Mouse (Mus musculus): Measurements from ENCODE around the gene Cx3cr1. TPM values are rescaled to one million over a fixed set of nuclear protein-coding genes. Genes with fewer than 3 reads are reported as not detected.

Cx3cr1 gene
- polyA plus RNA-seq, 1 experiment from 2014 or later = 3.5 TPM

DNA sequence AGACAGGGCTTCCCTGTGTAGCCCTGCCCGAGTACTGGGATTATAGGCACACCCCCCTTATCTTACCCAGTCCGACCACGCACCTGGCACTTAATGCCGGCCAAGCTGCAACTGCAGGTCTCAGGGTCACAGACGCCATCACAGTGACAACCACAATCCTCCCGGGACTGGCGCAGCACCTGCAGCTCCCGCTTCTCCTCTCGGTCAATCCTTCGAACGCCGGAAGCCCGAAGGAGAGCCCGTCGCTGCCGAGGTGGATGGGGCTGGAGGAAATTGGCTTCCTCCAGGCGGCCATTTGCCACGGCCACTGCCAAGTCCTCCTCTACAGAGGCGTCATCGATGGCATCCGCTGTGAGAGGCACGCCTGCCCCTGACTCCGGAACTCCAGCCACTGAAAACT lies 96.4 kb downstream of the Cx3cr1 start:
- ATAC-seq (ENCODE audit: low read depth) (no peak), DNase-seq (no peak)
- Histone ChIP-seq H3K27ac (no peak overlapping the region), H3K4me2 (no peak overlapping the region), H3K9ac (no peak overlapping the region), H3K9me3 (replicated peaks) (no peaks in the 10 kb centered on the region), H3K36me3 (peaks cover 23% of the 10 kb centered on the region), H3K4me3 (replicated peaks) (no peak overlapping the region), H3K4me1 (replicated peaks) (peaks cover 25% of the 10 kb centered on the region), H3K27me3 (no peaks in the 10 kb centered on the region)
- 82% methylated on average over 23 of the region's 23 CpGs for WGBS (ENCODE audit: insufficient replicate concordance)

DNA sequence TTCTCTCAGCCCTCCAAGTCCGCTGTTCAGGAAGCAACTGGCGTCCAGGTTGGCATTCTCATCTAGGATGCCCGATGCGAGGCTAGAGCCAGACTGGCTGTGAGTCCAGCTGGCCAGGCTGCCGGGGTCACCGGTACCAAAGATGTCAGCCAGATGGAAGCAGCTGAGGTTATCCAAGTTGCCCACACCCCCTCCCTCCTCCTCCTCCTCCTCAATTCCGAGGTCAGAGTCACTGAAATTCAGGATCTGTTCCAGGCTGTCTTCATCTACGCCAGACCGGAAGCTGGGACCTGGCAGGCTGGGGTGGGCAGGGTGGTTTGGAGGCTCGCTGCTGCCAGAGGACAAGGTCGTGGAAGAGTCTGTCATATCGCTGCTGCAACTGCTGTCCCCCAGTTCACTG lies 97.1 kb downstream of the Cx3cr1 start:
- H3K9ac ChIP-seq = no peak overlapping the region
- H3K4me2 ChIP-seq = no peak overlapping the region
- peaks cover 18% of the 10 kb centered on the region for H3K4me1 ChIP-seq (replicated peaks)
- H3K9me3 ChIP-seq (replicated peaks) = no peaks in the 10 kb centered on the region
- 83% methylated on average over 12 of the region's 12 CpGs for WGBS (ENCODE audit: insufficient replicate concordance)
- DNase-seq (no peak), ATAC-seq (ENCODE audit: low read depth) (no peak)
- peaks cover 23% of the 10 kb centered on the region for H3K36me3 ChIP-seq
- H3K4me3 ChIP-seq (replicated peaks) = no peak overlapping the region
- H3K27ac ChIP-seq = no peak overlapping the region
- no peaks in the 10 kb centered on the region for H3K27me3 ChIP-seq

DNA sequence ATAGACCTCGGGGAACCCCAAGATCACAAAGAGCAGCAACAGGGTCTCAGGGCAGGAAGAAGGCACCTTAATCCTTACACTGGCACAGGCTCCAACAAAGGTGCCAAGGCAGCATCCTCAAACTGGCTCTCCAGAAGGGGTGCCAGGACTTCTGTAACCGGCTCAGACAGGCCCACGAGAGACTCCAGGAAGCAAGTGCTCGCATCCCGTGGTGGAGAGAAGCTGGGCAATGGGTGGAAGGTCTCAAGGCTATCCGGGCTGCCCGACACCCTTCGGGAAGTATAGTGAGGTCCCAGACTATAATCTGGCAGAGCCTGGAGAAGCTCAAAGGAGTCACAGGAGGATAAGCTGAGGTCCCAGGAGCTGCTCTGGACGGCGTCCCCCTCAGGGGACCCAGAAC lies 97.5 kb downstream of the Cx3cr1 start:
- Histone ChIP-seq H3K4me2 (no peak overlapping the region), H3K27ac (no peak overlapping the region), H3K36me3 (peaks cover 23% of the 10 kb centered on the region), H3K9ac (no peak overlapping the region), H3K4me3 (replicated peaks) (no peak overlapping the region), H3K27me3 (no peaks in the 10 kb centered on the region), H3K4me1 (replicated peaks) (peaks cover 14% of the 10 kb centered on the region), H3K9me3 (replicated peaks) (no peaks in the 10 kb centered on the region)
- WGBS (ENCODE audit: insufficient replicate concordance) = 80% methylated on average over 10 of the region's 10 CpGs
- ATAC-seq (ENCODE audit: low read depth) = no peak
- no peak for DNase-seq

DNA sequence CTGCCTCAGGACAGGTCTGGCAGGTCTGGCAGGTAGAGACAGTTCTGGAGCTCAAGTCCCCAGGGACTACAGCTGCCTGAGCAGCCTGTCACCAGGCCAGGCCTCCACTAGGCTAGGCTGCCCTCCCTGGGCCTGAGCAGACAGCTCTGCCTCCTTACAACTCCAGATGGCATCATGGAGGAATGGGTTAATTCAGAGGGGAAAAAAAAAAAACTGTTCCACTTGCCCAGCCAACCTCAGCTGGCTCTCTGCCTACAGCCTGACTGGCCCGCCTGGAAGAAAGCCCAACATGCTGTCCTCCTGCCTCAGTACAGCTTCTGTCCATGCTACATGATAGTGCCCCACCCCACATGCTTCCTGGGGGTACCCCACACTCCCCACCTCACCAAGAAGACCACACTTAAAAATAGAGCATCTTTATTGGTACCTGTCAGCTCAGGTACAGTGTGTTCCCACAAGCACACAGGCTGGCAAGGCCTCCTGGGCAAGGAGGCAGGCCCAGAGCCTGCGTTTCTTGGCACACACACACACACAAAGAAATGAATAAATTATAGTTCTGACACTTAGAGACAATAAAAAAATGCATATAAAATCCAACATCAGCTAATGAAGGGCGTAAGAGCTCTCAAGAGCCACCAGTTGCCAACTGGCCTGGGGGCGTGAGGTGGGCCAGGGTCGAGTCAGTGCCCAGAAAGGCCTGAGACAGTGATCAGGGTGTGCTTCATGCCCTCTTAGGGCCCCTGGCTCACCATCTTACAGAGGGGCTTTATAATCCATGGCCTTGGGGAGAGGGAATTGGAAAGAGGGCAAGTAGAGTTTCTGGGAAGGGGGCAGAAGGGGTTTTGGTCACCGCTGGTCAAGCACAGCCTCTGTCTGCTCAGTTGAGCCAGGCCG lies 98.7 kb downstream of the Cx3cr1 start:
- DNase-seq (no peak), ATAC-seq (ENCODE audit: low read depth) (no peak)
- Histone ChIP-seq H3K36me3 (peaks cover 23% of the 10 kb centered on the region), H3K9me3 (replicated peaks) (no peaks in the 10 kb centered on the region), H3K27me3 (no peaks in the 10 kb centered on the region), H3K4me2 (no peak overlapping the region), H3K9ac (no peak overlapping the region), H3K4me1 (replicated peaks) (peaks cover 4% of the 10 kb centered on the region; the same call in 1 of the 2 replicates), H3K27ac (no peak overlapping the region), H3K4me3 (replicated peaks) (no peak overlapping the region)
- WGBS (ENCODE audit: insufficient replicate concordance) = 76% methylated on average over 7 of the region's 7 CpGs

DNA sequence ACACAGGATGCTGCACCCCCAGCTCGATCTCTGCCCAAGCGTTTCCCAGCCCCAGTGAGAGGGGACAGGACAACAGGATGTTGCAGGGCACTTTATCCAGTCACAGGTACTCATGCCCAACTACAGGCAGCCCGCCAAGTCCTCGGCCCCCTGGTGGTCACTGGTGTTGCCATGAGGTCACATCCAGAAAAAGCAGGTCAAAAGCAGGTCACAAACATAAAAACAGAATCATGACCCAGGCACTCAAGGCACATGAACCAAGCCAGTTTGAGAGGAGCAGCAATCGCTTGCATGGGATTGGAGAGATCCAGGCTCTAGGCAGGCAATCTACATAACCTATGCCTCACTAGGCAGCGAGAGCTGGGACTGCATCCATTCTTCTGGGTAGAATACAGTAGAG lies 99.5 kb downstream of the Cx3cr1 start:
- Histone ChIP-seq H3K36me3 (peaks cover 23% of the 10 kb centered on the region), H3K4me1 (replicated peaks) (peaks cover 4% of the 10 kb centered on the region; the same call in 1 of the 2 replicates), H3K4me3 (replicated peaks) (no peak overlapping the region), H3K27me3 (no peaks in the 10 kb centered on the region), H3K4me2 (no peak overlapping the region), H3K9me3 (replicated peaks) (no peaks in the 10 kb centered on the region), H3K27ac (no peak overlapping the region), H3K9ac (no peak overlapping the region)
- ATAC-seq (ENCODE audit: low read depth) = no peak
- 40% methylated on average over 6 of the region's 6 CpGs for WGBS (ENCODE audit: insufficient replicate concordance)
- no peak for DNase-seq

- Histone ChIP-seq H3K4me1 (replicated peaks) (peaks cover 5% of the 10 kb centered on the region), H3K4me3 (replicated peaks) (no peak overlapping the region), H3K36me3 (peaks cover 23% of the 10 kb centered on the region), H3K27me3 (no peaks in the 10 kb centered on the region), H3K27ac (no peak overlapping the region), H3K9ac (no peak overlapping the region), H3K4me2 (no peak overlapping the region), H3K9me3 (replicated peaks) (no peaks in the 10 kb centered on the region)
- DNase-seq (no peak), ATAC-seq (ENCODE audit: low read depth) (no peak)
- WGBS (ENCODE audit: insufficient replicate concordance) = 69% methylated on average over 7 of the region's 7 CpGs
These were observed 99.9 kb downstream of the Cx3cr1 start for GRCm38 (mm10) chr9:119969811-119970210.

DNA sequence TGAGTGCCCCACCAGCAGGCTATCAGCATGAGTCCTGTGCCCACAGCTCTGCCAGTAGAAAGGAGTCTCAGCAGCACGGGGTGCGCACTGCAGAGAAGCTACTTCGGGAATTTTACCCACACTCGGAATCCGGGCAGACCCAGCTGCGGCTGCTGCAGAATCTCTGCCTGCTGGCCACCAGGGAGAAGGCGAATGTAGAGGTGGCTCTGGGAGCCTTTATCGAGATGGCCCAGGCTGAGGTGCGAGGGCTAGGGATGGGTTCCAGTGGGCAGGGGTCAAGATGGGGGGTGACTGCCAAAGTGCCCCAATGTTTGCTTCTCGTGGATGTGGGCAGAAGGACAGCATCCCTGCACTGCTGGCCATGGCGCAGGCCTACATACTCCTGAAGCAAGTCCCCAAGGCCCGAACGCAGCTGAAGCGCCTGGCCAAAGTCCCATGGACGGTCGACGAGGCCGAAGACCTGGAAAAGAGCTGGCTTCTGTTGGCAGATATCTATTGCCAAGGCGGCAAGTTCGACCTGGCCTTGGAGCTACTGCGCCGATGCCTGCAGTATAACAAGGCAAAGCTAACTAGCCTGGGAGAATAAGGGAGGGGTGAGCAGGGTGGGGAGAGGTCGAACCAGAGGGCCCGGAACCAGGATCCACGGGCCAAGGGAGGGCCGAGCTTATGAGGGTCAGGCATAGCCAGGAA lies 103.3 kb downstream of the Cx3cr1 start:
- DNase-seq (no peak), ATAC-seq (ENCODE audit: low read depth) (no peak)
- Histone ChIP-seq H3K27ac (no peak overlapping the region), H3K4me2 (no peak overlapping the region), H3K36me3 (no peaks in the 10 kb centered on the region), H3K4me3 (replicated peaks) (no peak overlapping the region), H3K9ac (no peak overlapping the region), H3K9me3 (replicated peaks) (no peaks in the 10 kb centered on the region), H3K4me1 (replicated peaks) (peaks cover 21% of the 10 kb centered on the region), H3K27me3 (no peaks in the 10 kb centered on the region)
- WGBS (ENCODE audit: insufficient replicate concordance) = 83% methylated on average over 26 of the region's 26 CpGs

- Histone ChIP-seq H3K4me2 (no peak overlapping the region), H3K27me3 (no peaks in the 10 kb centered on the region), H3K9ac (no peak overlapping the region), H3K4me3 (replicated peaks) (no peak overlapping the region), H3K27ac (no peak overlapping the region), H3K4me1 (replicated peaks) (peaks cover 21% of the 10 kb centered on the region), H3K36me3 (no peaks in the 10 kb centered on the region), H3K9me3 (replicated peaks) (no peaks in the 10 kb centered on the region)
- WGBS (ENCODE audit: insufficient replicate concordance) = 49% methylated on average over 3 of the region's 3 CpGs
- ATAC-seq (ENCODE audit: low read depth) (no peak), DNase-seq (no peak)
These were observed 104.5 kb downstream of the Cx3cr1 start for GRCm38 (mm10) chr9:119965186-119965585.

- DNase-seq = no peak
- 48% methylated on average over 3 of the region's 3 CpGs for WGBS (ENCODE audit: insufficient replicate concordance)
- Histone ChIP-seq H3K4me3 (replicated peaks) (no peak overlapping the region), H3K9me3 (replicated peaks) (no peaks in the 10 kb centered on the region), H3K27me3 (no peaks in the 10 kb centered on the region), H3K36me3 (no peaks in the 10 kb centered on the region), H3K4me1 (replicated peaks) (peaks cover 21% of the 10 kb centered on the region), H3K27ac (no peak overlapping the region; the same call in 1 of the 2 replicates), H3K4me2 (no peak overlapping the region), H3K9ac (no peak overlapping the region)
- ATAC-seq (ENCODE audit: low read depth) = peak; percentile 42
These were observed 105.5 kb downstream of the Cx3cr1 start for GRCm38 (mm10) chr9:119964206-119964605.

DNA sequence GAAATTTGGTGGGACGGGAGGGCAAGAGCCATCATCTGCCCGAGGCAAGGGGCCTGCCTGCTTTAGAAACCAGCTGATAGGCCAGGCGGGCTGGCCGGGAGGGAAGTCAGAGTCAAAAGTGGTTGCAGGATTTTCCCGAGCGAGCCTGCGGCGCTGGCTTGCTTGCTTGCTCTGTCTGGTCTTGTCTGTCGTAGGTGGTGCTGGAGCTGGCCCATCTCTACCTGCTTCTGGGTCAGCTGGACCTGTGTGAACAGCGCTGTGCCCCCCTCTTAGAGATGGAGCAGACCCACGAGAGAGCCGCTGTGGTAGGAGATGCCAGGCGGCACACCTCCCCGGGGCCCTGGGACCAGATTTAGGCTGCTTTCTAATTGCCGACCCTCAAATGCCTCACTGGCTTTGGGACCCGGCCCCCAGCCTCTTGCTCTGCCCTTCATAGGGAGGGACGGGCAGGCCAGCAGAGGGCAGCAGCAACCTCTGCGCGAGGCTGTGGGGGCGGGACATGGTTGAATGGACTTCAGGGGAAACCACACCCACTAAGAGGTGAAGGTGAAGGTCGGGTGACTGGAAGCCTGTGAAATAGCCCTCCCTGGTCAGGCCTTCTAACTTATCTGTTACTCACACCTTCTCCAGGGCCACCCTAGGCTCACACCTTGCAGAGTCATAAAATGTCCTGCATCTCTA lies 106.6 kb downstream of the Cx3cr1 start:
- H3K27ac ChIP-seq = no peak overlapping the region
- WGBS (ENCODE audit: insufficient replicate concordance) = 11% methylated on average over 21 of the region's 21 CpGs
- peak; percentile 78 for ATAC-seq (ENCODE audit: low read depth)

GRCm38 (mm10) chr9:119962216-119962615 lies 107.5 kb downstream of the Cx3cr1 start:
- H3K9ac ChIP-seq = no peak overlapping the region
- DNase-seq (no peak), ATAC-seq (ENCODE audit: low read depth) (no peak)
- H3K4me3 ChIP-seq (replicated peaks) = no peak overlapping the region
- WGBS (ENCODE audit: insufficient replicate concordance) = 57% methylated on average over 4 of the region's 4 CpGs
- no peaks in the 10 kb centered on the region for H3K9me3 ChIP-seq (replicated peaks)
- H3K36me3 ChIP-seq = no peaks in the 10 kb centered on the region
- H3K4me1 ChIP-seq (replicated peaks) = peaks cover 21% of the 10 kb centered on the region
- no peak overlapping the region for H3K4me2 ChIP-seq
- no peaks in the 10 kb centered on the region for H3K27me3 ChIP-seq
- H3K27ac ChIP-seq = no peak overlapping the region

More for the DNA sequence above, 106.6 kb downstream of the Cx3cr1 start:
- Histone ChIP-seq H3K4me1 (replicated peaks) (peaks cover 21% of the 10 kb centered on the region), H3K9ac (peak overlapping the region; percentile 15; the same call in 1 of the 2 replicates), H3K36me3 (no peaks in the 10 kb centered on the region), H3K27me3 (no peaks in the 10 kb centered on the region), H3K4me3 (replicated peaks) (peak overlapping the region; percentile 11), H3K9me3 (replicated peaks) (no peaks in the 10 kb centered on the region), H3K4me2 (peak overlapping the region; percentile 34)
- DNase-seq = peak; percentile 61
